Mouse (Mus musculus): ENCODE results near the gene Gsk3a.

Gsk3a gene

DNA sequence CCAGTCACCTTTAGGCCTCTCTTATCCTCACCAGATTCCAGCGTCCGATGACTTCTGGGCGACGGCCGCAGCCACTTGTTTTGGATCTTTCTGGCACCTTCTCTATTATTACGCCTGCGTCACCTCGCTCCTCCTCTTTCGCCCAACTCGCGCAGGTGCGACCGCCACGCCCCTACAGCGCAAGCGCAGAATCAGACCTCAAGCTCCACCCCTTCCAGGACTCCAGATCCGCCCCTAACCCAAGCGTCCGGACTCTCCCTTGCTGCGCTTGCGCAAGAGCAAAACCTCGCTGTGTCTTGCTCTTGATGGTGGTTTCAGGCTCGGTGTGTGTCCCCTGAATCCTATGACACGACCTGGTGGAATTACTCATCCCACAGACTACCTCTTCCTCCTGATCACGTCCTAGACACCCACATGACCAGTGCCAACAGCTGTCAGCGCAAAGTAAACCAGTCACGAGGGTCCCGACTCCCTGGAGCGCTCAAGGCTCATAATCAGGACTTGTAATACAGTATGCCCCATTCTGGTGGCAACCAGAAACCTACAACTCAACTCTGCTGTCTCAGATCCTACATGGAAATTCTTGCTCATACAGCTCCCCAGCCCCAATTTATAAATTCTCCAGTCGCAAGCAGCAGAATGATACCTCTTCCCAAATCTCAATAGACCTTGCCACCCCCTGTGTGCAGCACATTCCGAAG is 17.7 kb downstream of the Gsk3a start:
- DNase-seq = peak; percentile 96

DNA sequence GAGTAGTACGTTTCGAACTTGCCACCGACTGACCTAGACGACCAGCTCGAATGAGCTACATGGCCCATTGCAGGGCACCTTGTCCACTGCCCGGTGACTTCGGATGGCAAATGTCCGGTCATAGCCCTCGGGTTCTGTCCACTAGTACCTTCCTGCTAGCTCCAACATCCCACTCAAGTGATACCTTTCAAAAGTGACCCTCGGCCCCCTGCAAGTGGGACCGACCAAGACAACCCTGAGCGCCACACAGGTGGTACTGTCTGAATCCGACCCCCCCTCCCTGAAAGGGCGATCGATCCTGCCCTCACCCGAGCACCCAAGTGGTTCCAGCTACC is 18.3 kb downstream of the Gsk3a start:
- no peak for DNase-seq

GRCm38 (mm10) chr7:25218705-25219415 is 18.8 kb downstream of the Gsk3a start:
- DNase-seq = peak; percentile 89

DNA sequence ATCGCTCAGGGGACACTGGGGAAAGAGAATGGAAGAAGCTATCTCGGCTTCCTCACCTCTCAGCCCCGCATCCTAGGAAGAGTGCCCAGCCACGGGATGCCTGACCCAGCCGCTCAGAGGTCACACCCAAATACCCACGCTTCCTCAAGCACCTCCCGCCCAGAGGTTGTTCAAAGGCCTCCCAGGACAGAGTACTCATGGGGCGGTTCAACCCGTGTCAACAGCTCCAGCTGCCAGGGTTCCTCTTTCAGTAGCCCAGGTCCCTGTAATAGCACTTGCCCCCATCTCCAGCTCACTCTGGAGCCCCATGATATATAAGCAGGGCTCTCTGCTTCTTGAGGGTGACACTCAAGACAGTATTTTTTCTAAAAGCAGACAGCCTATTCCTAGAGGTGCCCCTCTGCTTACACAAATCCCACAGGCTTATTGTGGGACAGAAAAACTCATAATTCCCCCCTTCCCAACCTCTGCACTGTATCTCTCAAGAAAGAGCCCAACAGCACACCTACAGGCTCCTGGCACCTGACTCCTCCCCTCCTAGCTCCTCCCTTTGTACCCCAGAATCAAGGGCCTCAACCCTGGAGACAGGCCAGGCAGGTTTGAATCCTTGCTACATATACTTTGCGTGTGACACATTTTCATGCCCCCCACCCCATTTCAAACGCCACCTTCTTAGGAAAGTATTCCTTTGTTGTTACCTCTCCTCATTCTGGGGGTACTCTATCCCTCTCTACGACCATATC is 19.8 kb downstream of the Gsk3a start:
- no peak for DNase-seq

GRCm38 (mm10) chr7:25214172-25214571 is 23.5 kb downstream of the Gsk3a start:
- no peak for DNase-seq

GRCm38 (mm10) chr7:25213099-25213498 is 24.6 kb downstream of the Gsk3a start:
- DNase-seq = no peak

GRCm38 (mm10) chr7:25210482-25210881 is 27.2 kb downstream of the Gsk3a start:
- no peak for DNase-seq

- DNase-seq = no peak
Measured at GRCm38 (mm10) chr7:25209161-25209622, 28.5 kb downstream of the Gsk3a start.

- no peak for DNase-seq
Measured at GRCm38 (mm10) chr7:25206094-25206830, 31.4 kb downstream of the Gsk3a start.

DNA sequence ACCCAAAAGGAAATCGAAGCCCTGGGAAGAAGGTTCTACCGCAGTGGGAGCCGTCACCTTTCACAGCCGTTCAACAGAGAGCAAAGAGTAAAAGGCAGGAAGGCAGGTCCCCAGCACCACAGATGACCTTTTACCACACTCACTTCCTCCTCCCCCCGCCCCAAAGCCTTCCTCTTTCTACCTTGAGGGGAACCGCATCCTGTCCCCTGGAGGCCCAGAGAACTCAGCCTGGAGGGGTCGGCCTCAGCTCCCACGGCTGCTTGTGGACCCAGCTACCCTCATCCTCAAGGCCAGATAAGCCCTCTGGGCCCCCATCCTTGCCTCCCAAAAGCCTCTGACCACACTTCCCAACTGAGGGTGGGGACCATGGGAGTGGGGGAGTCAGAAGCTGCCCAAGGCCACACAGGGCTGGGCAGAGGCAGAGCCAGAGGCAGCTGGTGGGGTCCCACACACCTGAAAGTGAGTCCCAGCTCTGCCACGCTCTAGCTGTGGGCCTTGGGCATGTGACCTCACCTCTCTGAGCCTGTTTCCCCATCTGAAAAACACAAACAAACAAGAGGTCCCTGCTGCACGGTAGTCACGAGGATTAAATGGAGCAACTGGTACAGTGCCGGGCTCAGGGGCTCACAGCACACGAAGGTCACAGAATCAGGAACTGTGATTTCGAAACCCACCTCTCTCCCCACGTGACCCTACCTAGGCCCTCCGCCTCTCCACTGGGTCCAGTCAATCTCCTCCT is 32.1 kb downstream of the Gsk3a start:
- no peak for DNase-seq

GRCm38 (mm10) chr7:25203624-25204023 is 34.0 kb downstream of the Gsk3a start:
- no peak for DNase-seq

DNA sequence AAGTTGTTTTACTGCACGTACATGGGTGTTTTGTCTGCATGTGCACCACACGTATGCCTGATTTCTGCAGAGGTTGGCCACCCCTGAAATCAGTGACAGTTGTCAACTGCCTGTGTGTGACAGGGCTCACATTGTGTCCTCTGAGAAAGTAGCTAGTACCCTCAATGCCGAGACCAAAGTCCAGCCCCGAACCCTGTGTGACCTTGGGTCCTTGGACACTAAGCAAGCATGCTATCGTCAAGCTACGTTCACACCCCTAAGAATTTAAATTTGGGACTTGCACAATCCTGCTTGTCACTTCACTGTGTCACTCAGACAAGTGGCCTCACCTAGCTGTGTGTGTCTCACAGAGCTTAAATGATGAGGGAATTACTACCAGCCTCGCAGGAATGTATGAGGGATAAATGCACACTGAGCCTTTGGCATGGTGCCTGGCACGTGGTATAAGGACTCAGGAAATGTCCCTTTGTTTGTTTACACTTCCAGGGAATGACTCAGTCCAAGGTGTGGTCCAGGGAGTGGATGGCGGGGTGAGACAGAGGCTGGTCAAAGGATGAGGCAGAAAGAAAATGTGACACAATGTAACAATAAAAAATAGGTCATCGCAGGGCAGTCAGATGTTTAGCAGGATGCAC is 40.1 kb downstream of the Gsk3a start:
- DNase-seq = peak; percentile 67

- no peak for DNase-seq
Measured at GRCm38 (mm10) chr7:25196107-25196506, 41.5 kb downstream of the Gsk3a start.

DNA sequence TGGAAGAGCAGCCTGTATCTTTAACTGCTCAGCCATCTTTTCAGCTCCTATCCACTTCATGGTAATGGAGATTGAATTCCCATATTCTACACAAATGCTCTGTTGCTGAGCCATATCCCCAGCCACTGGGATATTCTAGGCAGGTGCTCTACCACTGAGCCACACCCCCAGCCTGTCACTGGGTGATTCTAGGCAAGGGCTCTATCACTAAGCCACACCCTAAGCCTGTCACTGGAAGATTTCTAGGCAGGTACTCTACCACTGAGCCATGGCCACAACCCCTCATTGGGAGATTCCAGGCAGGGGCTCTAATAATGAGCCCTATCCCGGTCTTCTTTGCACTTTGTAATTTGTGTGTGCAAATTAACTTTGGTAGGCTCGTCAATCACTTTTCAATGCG is 42.5 kb downstream of the Gsk3a start:
- DNase-seq = no peak

DNA sequence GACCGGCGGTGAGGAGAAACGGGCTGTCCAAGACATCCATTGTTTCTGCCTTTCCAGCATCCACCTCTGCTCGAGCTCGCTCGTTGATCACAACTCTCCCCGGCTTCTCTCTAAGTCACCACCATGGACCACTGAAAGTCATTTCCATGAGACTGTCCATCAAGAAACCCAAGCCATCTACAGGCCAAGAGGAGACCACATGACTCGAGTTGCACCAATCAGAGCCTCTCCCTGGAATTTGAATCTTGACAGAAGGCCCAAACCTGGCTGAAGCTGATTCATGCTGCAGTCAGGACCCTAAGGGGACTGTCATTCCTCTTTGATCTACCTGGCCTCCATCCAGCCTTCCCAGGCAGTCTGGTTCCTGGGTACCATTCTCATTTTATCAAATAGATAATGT is 45.5 kb downstream of the Gsk3a start:
- peak; percentile 25 for DNase-seq

DNA sequence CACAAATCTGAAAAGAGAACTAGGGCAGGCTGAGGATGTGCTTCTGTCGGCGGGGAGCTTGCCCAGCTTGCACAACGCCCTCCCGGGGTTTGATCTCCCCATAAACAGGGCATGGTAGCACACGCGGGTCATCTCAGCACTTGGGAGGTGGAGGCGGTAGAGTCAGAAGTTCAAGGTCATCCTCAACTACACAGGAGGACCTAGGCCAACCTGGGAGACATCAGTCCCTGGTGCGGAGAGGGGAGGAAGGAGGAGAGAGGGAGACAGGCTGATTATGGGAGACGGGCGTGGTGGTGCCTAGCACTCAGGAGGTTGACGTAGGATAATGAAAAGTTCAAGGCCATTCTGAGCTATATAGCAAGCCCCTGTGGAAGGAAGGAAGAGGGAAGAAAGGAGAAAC is 46.8 kb downstream of the Gsk3a start:
- DNase-seq = no peak

DNA sequence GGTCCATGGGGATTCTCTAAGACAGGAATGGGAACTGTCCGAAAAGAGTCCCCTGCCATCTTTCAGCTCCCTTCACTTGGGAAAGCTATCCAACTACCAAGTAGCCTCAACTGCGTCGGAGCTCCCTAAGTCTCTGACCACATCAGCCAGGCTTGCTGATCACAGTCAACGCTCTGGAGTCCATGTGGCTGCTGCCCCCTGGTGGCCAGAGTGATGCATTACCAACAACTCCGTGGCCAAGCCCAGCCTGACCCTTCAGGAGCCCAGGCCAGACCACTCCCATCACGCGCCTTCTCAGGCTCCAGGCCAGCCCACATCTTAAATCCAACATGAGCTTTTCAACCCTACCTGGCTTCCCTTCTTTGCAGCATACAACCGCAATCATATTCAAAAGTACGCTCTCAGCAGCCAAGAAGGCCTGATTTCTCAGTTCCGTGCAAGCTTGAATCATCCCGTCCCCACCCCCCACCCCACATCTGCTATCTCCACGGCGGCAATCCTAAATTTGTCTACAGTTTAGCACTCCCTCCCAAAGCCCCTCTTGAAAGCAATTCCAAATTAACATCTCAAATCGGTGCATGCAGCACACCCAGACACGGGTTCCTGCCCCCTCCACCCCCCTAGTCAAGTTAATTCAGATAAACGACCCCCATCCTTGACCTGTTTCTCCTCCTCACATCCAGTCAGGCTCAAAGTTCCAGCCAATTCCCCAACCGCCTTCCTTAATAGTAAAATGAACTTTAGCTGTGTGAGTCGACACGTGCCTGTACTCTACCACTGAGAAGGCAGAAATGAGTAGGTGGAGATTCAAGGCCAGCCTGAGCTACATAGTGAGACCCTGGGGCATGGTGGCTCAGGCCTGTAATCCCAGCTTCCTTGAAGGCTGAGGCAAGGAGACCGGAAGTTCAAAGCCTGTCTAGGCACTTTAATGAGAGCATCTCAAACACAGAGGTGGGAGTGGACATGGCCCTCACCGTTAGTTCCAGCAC is 49.7 kb downstream of the Gsk3a start:
- DNase-seq = peak; percentile 92

- no peak for DNase-seq
Measured at GRCm38 (mm10) chr7:25184091-25184490, 53.6 kb downstream of the Gsk3a start.

DNA sequence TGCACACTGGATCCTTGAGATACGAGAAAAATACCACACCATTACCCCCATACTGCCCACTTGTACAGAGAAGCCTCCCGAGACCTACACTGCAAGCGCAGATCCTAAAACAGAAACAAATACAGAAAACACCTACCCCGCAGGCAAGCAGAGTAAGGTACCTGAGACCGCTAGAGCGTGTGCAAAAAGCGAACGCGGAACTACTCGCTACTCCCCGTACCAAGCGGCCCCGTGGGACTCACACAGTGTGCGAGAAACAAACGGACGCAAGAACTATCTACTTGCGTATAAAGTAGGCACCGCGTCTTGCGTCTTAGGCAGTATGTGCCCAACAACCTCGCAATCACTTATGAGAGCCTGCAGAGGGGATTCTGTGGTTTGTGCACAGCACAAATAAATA is 55.8 kb downstream of the Gsk3a start:
- DNase-seq = no peak

DNA sequence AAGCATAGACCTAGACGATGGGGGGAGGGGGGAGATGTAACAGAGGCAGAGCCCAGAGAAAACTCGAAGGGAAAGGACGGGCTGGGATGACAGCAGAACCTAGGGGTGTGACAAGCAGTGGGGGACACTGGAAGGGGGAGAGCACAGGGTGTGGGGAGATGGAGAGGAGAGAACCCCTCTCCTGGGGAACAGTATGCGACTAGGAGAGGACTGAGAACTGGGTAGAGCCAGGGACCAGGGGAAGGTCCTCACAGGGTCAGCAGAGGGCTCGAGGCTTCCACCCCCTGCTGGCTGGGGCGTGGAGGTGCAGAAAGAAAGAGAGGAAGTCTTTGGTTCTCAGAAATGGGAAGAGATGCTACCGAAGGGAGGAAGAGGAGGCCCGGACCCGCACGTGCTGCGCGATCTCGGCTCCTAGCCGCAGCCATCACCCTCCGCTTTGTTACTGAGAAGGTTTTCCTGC is 56.3 kb downstream of the Gsk3a start:
- peak; percentile 76 for DNase-seq

GRCm38 (mm10) chr7:25180512-25180911 is 57.1 kb downstream of the Gsk3a start:
- DNase-seq = no peak
